Mouse (Mus musculus) hindbrain, embryonic 11.5 days (tissue): ENCODE results near the gene Trim10. TPM values are rescaled to one million over a fixed set of nuclear protein-coding genes. Genes with fewer than 3 reads are reported as not detected.
"Not testable (repeated sequence)": the region's sequence is repeated elsewhere in the genome, so short reads cannot be mapped to it uniquely, and the experiment has no call there.

Source experiments
- ATAC-seq: fragments of 200-750 bp; cut with Nextera tagmentation; 2 replicates; pipeline ENCODE4 v1.8.0; 2017; ENCODE audit warnings: mild to moderate bottlenecking, moderate TSS enrichment, moderate library complexity; ENCODE audit not compliant: low FRiP score
- DNase-seq: peaks from one replicate; pipeline ENCODE4 v3.0.0-alpha.2; 2015; ENCODE audit warnings: low spot score
- H3K27ac ChIP-seq: fragments of 300-500 bp; sonication (generic); 2 replicates; pipeline ENCODE4 v1.5.1; 2014; ENCODE audit warnings: mild to moderate bottlenecking, low read depth, low read length
- H3K27me3 ChIP-seq: fragments of 300-500 bp; sonication (generic); 2 replicates; pipeline ENCODE4 v1.6.1; 2014; ENCODE audit warnings: mild to moderate bottlenecking, low read length, moderate library complexity, mixed read lengths; ENCODE audit not compliant: control insufficient read depth, insufficient read depth
- H3K36me3 ChIP-seq: fragments of 300-500 bp; sonication (generic); 2 replicates; pipeline ENCODE4 v1.6.1; 2014; ENCODE audit warnings: mild to moderate bottlenecking, low read length, moderate library complexity, mixed read lengths; ENCODE audit not compliant: control insufficient read depth, insufficient read depth
- H3K4me1 ChIP-seq: fragments of 300-500 bp; sonication (generic); replicated peaks from 2 replicates; pipeline ENCODE4 v1.6.1; 2014; ENCODE audit warnings: low read length, mixed read lengths; ENCODE audit not compliant: control insufficient read depth, insufficient read depth
- H3K4me2 ChIP-seq: fragments of 300-500 bp; sonication (generic); replicated peaks from 2 replicates; pipeline ENCODE4 v1.6.1; 2014; ENCODE audit warnings: mild to moderate bottlenecking, low read depth, low read length
- H3K4me3 ChIP-seq: fragments of 300-500 bp; sonication (generic); 2 replicates; pipeline ENCODE4 v1.5.1; 2014; ENCODE audit warnings: low read depth, low read length
- H3K9ac ChIP-seq: fragments of 300-500 bp; sonication (generic); 2 replicates; pipeline ENCODE4 v1.6.1; 2014; ENCODE audit warnings: low read depth, low read length
- H3K9me3 ChIP-seq: fragments of 300-500 bp; sonication (generic); 2 replicates; pipeline ENCODE4 v1.6.1; 2016; ENCODE audit warnings: low read length; ENCODE audit not compliant: control insufficient read depth
- WGBS: fragments of 180-500 bp; shearing (Covaris S2); extraction: QIAGEN DNeasy Blood & Tissue Kit; methylation state at CpG from one replicate; pipeline ENCODE4 v1.1.7; 2014; 5-methylcytosine and 5-hydroxymethylcytosine counted together
- polyA plus RNA-seq: library from polyadenylated mRNA; unstranded; fragments of >200 nt; fragmentation: Nextera tagmentation; extraction: Ambion mirVana; gene quantifications from 2 replicates; pipeline ENCODE4 v1.2.1, GENCODE M21; 2014

Trim10 gene
- 6.6 and 6.7 TPM in 2 replicates for polyA plus RNA-seq

DNA sequence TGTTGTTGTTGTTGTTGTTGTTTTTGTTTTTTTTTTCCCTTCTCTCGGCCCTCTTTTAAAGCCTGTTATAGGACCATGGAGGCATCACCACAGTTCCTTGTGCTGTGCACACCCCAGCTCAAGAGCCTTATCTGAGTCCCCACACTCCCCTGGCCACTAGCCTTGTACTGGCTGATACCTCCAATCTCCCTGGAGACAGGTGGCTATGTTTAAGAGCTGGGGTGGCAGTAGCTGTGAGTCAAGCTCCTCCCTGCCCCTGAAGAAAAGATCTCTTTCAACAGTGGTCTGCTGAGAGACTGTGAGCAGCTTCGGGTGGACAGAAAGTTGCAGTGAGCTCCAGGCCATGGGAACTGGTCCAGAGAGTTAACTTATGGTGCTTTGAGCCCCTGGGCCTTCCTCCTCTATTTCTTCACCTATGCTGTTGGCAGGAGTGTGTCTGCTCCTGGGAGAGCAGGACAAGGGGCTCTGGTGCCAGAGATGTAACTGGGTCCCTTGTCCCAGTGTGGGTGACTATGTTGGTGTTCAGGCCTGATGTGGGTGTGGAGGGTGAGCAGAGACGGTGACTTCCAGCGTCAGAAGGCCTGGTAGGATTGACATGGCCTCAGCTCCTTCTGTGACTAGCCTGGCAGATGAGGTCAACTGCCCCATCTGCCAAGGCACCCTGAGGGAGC lies at the start of gene Trim10:
Trim10 (plus strand) TSS at position 291 of the 671 bp plus-strand sequence.
- 93% methylated on average over 4 of the region's 4 CpGs for WGBS
- H3K4me1 ChIP-seq: no peaks in the 10 kb centered on the region
- H3K4me3 ChIP-seq: no peak within 1 kb of the TSS
- ATAC-seq (no peak), DNase-seq (no peak)
- no peak within 1 kb of the TSS for H3K9ac ChIP-seq
- H3K36me3 ChIP-seq: no peaks in the 10 kb centered on the region
- no peak within 1 kb of the TSS for H3K4me2 ChIP-seq
- H3K27me3 ChIP-seq: no peaks in the 10 kb centered on the region
- H3K9me3 ChIP-seq: no peaks in the 10 kb centered on the region
- 0 out of 2 replicates have a peak within 1 kb of the TSS, but pooled peaks have one; percentile 24 for H3K27ac ChIP-seq

DNA sequence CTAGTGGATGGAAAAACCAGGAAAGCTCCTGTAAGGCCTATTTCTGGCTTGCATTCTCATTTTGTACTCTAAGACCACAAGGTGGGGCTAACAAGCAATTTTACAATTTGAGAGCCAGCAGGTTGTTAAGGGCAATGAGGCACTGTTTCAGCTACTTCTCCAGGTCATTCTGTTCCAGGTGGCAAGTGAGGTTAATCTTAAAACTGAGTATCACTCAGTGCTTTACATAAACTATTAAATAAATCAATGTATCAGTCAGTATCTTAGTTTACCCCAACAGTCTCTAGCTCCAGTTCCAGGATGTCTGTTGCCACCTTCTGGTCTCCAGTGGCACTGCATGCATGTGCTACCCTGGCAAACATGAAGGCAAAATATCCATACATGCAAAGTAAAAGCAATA lies 45.4 kb upstream of the Trim10 start:
- no peaks in the 10 kb centered on the region for H3K9me3 ChIP-seq
- peak; percentile 22; the same call in 1 of the 2 replicates for ATAC-seq
- peak; percentile 65 for DNase-seq
- H3K4me1 ChIP-seq: no peaks in the 10 kb centered on the region
- no peak overlapping the region for H3K9ac ChIP-seq
- H3K36me3 ChIP-seq: no peaks in the 10 kb centered on the region
- no peak overlapping the region for H3K4me2 ChIP-seq
- no peak overlapping the region for H3K4me3 ChIP-seq
- H3K27ac ChIP-seq: no peak overlapping the region
- no peaks in the 10 kb centered on the region for H3K27me3 ChIP-seq

DNA sequence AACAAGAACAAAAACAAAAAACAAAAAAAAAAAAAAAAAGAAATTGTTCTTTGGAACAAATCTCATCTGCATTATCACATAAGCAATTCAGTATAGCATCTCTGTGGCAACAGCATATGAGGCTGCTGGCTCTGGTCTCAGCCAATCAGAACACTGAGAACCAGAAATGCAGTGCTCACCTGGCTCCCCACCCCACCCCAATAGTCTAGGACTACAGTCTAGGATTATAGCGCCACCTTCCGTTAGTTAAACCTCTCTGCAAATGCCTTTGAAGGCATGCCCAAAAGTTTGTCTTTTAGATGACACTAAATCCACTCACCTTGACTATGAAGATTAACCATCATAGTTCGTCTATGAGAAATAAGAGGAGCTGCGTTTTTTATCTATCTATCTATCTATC lies 43.8 kb upstream of the Trim10 start:
- H3K9ac ChIP-seq: no peak overlapping the region
- no peaks in the 10 kb centered on the region for H3K4me1 ChIP-seq
- no peak for DNase-seq
- no peaks in the 10 kb centered on the region for H3K36me3 ChIP-seq
- no peak for ATAC-seq
- WGBS: 32% methylated on average over 4 of the region's 4 CpGs
- H3K9me3 ChIP-seq: no peaks in the 10 kb centered on the region
- H3K27ac ChIP-seq: no peak overlapping the region
- H3K4me2 ChIP-seq: no peak overlapping the region
- H3K27me3 ChIP-seq: no peaks in the 10 kb centered on the region
- no peak overlapping the region for H3K4me3 ChIP-seq

DNA sequence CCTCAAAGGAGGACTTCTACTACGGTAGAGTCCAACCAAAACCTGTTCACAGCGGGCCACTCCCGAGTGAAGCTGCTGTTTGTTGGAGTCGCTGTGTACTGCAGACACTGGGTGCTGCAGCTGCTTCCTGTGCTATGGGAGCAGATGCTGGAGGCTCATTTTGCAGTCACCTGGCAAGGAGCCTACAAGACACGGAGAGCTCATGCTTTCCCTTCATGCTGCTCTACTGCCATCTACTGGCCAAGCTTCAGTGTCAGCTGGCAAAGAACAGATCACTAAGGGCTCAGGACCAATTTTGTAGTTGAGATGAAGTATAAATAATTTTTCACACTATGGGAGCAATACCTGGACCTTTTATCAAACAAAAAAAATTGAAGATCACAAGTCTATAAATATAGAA lies 43.4 kb upstream of the Trim10 start:
- not testable (repeated sequence) for ATAC-seq

DNA sequence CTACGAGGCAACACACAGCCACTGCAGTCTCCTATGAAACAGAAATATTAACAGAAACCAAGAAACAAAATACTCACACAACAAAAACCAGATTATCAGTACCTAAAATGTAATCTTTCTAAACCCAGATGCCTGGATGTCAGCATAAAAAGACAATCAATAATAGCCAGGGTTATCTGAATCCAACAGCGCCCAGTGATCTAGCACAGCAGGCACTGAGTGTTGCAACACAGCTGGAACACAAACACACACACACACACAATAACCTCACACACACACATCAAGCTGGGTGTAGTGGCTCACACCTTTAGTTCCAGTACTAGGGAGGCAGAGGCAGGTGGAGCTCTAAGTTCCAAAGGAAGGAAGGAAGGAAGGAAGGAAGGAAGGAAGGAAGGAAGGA lies 40.9 kb upstream of the Trim10 start:
- ATAC-seq (no peak), DNase-seq (no peak)
- H3K4me3 ChIP-seq: no peak overlapping the region
- 96% methylated on average over 2 of the region's 2 CpGs for WGBS
- H3K4me2 ChIP-seq: no peak overlapping the region
- H3K9me3 ChIP-seq: no peaks in the 10 kb centered on the region
- H3K27ac ChIP-seq: no peak overlapping the region
- H3K9ac ChIP-seq: no peak overlapping the region
- no peaks in the 10 kb centered on the region for H3K27me3 ChIP-seq
- no peaks in the 10 kb centered on the region for H3K4me1 ChIP-seq
- H3K36me3 ChIP-seq: no peaks in the 10 kb centered on the region

More for the DNA sequence above, 43.4 kb upstream of the Trim10 start:
- H3K4me2 ChIP-seq, H3K9me3 ChIP-seq, H3K36me3 ChIP-seq, H3K4me3 ChIP-seq, H3K27me3 ChIP-seq, H3K4me1 ChIP-seq, H3K27ac ChIP-seq, H3K9ac ChIP-seq: not testable (repeated sequence)
- peak; percentile 70 for DNase-seq
- WGBS: 18% methylated on average over 5 of the region's 5 CpGs

DNA sequence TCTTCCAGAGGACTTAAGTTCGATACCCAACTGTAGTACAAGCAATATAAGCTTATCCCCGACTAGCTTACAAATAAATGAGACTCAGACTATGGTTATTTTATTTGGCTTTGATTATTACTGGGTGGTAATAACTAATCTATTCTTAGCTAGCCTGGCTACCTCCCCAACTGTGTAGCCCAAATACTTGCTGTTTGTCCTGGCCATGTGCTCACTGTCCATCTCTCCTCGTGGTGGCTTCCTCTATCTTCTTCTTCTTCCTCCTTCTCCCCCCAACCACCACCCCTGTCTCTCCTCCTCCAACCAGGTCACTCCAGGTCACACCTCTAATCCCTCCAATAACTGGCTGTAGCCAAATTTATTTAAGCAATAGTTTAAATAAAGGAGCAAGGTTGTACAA lies 38.9 kb upstream of the Trim10 start:
- Histone ChIP-seq H3K9ac (no peak overlapping the region), H3K27me3 (no peaks in the 10 kb centered on the region), H3K36me3 (no peaks in the 10 kb centered on the region), H3K4me2 (no peak overlapping the region), H3K27ac (no peak overlapping the region), H3K9me3 (no peaks in the 10 kb centered on the region), H3K4me1 (no peaks in the 10 kb centered on the region), H3K4me3 (no peak overlapping the region)
- no peak for ATAC-seq
- WGBS: 78% methylated on average over 3 of the region's 3 CpGs
- no peak for DNase-seq

DNA sequence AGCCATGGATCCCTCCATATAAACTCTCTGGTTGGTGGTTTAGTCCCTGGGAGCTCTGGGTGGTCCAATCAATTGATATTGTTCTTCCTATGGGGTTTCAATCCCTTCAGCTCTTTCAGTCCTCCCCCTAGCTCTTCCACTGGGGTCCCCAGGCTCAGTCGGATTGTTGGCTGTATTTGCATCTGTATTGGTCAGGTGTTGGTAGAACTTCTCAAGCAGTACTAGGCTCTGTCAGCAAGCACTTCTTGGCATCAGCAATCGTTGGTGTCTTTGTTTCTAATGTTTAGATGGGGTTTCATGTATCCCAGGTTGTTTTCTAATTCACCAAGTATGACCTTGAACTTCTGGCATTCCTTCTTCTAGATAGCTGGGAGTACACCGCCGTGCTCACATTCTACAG lies 36.7 kb upstream of the Trim10 start:
- no peak for DNase-seq
- Histone ChIP-seq H3K4me3 (no peak overlapping the region), H3K36me3 (no peaks in the 10 kb centered on the region), H3K27me3 (no peaks in the 10 kb centered on the region), H3K27ac (no peak overlapping the region), H3K4me2 (no peak overlapping the region), H3K9me3 (no peaks in the 10 kb centered on the region), H3K4me1 (no peaks in the 10 kb centered on the region; the same call in 1 of the 2 replicates), H3K9ac (no peak overlapping the region)
- 63% methylated on average over 4 of the region's 4 CpGs for WGBS
- ATAC-seq: no peak

DNA sequence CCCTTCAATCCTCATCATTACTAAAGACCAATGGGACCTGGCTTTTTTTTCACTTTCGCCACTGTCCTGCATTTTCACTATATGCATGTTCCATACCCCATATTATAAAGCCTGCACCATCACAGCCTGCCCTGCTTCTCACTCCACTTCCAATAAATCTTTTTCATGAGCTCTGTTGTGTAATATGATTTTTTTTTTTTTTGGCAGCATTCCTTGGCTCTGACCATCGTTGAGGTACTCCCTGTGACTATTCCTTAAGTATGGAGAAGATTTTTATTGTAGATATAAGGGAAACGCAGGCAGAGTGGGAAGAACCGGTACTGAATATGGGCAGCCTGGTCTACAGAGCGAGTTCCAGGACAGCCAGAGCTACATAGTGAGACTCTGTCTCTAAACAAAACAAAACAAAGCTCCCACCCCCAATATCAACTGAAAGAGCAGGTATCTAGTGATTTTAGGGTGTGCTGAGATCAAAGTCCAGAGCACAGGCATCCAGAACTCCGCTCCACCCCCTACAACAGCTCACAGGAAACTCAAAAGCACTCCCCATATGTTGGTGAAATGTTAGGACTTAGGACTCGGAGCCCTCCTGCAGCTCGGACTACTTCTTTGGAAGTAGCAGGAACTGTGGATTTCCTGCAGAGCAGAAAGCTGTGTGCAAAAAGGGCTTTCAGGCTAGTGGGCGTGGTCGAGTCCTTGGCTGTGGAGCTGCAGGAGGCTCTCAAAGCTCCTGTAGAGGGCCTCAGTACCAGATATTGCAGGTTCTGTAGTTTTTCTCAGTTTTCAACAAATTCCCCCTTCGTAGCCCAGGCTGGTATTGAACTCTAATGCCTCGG lies 33.6 kb upstream of the Trim10 start:
- H3K4me1 ChIP-seq: no peaks in the 10 kb centered on the region; the same call in 1 of the 2 replicates
- no peak overlapping the region; the same call in 1 of the 2 replicates for H3K4me3 ChIP-seq
- WGBS: 34% methylated on average over 12 of the region's 12 CpGs
- H3K4me2 ChIP-seq: peak overlapping the region; percentile 64
- no peaks in the 10 kb centered on the region for H3K36me3 ChIP-seq
- no peaks in the 10 kb centered on the region for H3K27me3 ChIP-seq
- H3K9me3 ChIP-seq: no peaks in the 10 kb centered on the region
- no peak overlapping the region for H3K27ac ChIP-seq
- DNase-seq: peak; percentile 61
- H3K9ac ChIP-seq: no peak overlapping the region
- no peak for ATAC-seq
